Mouse (Mus musculus): ENCODE measurements at regions not wholly inside any gene's neighbourhood (a gene's known extent, or its start where the extent isn't known, plus 50 kb on each side); places are given as distances from the start of the nearest gene placed in this dataset.

- intact Hi-C loops (cut with DNase I): no loop called here
- no peak for DNase-seq (ENCODE audit: low spot score)
These were observed 99.0 kb upstream of the Rnaseh2b start for GRCm38 (mm10) chr14:62193371-62193770.

DNA sequence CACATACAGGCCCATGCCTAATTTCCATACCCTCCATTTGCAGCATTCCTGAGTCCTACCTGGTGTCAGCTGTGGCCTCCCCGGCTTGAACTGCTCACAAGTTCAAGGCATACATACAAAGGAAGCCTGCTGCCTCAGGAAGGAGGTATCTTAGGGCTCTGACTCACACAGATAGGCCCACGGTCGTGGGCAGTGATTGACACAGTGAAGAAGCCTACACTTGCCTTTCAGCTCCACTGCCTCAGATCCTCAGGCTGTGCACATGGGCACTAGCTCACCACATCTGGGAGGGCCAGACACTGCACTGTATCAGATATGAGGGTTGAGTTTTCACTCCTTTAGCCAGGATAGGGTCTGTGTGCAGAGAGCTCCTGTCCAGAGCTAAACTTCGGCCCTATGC lies 95.6 kb upstream of the Rnaseh2b start:
- intact Hi-C loops (cut with DNase I): no loop called here
- no peak for DNase-seq (ENCODE audit: low spot score)

GRCm38 (mm10) chr14:62198476-62199190 lies 93.8 kb upstream of the Rnaseh2b start:
- DNase-seq (ENCODE audit: low spot score): no peak
- intact Hi-C loops (cut with DNase I): no loop called here

- intact Hi-C loops (cut with DNase I): no loop called here
- DNase-seq (ENCODE audit: low spot score): no peak
These were observed 77.3 kb upstream of the Rnaseh2b start for GRCm38 (mm10) chr14:62215071-62215470.

DNA sequence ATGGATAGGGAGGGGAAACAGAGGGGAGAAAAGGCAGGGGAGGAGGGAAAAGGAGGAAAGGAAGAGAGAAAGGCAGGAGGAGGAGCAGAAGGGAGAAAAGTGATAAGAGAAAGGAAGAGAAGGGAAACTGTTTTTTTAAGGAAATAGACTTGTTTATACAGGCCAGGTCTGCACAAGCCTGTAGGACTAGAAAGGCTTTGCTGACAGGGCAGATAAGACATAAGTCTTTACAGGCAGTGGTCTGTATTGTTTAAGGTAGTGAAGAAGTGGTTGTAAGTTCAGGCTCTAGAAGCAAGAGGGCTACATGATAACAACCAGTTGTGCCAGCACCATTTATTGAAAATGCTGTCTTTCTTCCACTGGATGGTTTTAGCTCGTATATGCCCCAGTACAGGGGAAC lies 75.4 kb upstream of the Rnaseh2b start:
- no peak for DNase-seq (ENCODE audit: low spot score)

GRCm38 (mm10) chr14:62217971-62218370 lies 74.4 kb upstream of the Rnaseh2b start:
- DNase-seq (ENCODE audit: low spot score): no peak
- intact Hi-C loops (cut with DNase I): no loop called here

More for the DNA sequence above, 75.4 kb upstream of the Rnaseh2b start:
- intact Hi-C loops (cut with DNase I): no loop called here

GRCm38 (mm10) chr14:62218716-62219115 lies 73.7 kb upstream of the Rnaseh2b start:
- DNase-seq (ENCODE audit: low spot score): no peak
- intact Hi-C loops (cut with DNase I): no loop called here

- intact Hi-C loops (cut with DNase I): no loop called here
- DNase-seq (ENCODE audit: low spot score): no peak
These were observed 71.6 kb upstream of the Rnaseh2b start for GRCm38 (mm10) chr14:62220770-62221169.

Measured in heart, postnatal 25 days (tissue).